Mouse (Mus musculus): ENCODE measurements around the gene Sgsm1. TPM values are rescaled to one million over a fixed set of nuclear protein-coding genes. Genes with fewer than 3 reads are reported as not detected.

Gene Sgsm1
- total RNA-seq, 2 experiments from 2014 or later = 0.52 to 1.1 TPM

DNA sequence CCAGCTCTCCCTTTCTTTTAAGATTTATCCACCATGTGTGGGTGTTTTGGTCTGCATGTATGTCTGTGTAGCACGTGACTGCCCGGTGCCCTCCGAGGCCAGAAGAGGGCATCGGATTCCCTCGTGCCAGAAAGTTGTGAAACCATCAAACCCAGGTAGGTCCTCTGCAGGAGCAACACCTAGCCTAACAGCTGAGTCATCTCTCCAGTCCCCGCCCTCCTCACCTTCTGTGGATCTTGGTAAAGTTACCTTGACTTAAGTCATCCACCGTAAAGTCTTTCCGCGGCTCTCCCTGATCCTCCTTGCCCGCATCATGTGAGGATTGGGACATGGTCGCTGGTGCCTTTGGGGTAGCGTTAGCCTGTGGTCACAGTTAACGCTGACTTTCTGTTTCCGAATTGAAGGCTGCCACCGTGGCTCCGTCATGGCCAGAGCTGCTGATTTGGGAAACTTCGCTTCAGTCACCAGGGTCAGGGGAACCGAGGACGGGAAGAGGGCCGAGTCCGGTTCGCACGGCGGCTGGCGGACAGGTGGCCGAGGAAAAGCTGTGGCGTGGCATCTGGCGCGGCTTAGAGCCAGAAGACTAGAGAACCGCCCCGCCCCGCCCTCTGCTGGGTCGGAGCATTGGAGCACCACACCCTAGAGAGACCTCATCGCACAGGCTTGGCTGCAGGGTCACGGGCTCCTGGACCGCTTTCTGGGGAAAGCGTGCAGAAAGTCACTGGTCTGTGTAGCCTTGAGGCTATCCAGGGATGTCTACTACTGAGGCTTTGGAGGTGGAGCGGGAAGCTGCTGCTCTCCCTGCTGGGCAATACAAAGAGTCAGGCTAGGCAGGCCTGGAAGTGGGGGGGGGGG lies 13.4 kb upstream of the Sgsm1 start:
- intact Hi-C loops (cut with DNase I) = no loop called here
- DNase-seq (ENCODE audit: low spot score) = peak; percentile 9

GRCm38 (mm10) chr5:113313998-113314397 lies 3.4 kb upstream of the Sgsm1 start:
- peak; percentile 23 for DNase-seq (ENCODE audit: low spot score)
- intact Hi-C loops (cut with DNase I) = no loop called here

- DNase-seq (ENCODE audit: low spot score) = no peak
- intact Hi-C loops (cut with DNase I) = loop anchor here (2.0 to 10.0 kb wide), 2 partner anchors 21 to 135 kb away; no protein-coding TSS in a partner anchor
Observed at GRCm38 (mm10) chr5:113309491-113310376, 852 bp downstream of the Sgsm1 start.

DNA sequence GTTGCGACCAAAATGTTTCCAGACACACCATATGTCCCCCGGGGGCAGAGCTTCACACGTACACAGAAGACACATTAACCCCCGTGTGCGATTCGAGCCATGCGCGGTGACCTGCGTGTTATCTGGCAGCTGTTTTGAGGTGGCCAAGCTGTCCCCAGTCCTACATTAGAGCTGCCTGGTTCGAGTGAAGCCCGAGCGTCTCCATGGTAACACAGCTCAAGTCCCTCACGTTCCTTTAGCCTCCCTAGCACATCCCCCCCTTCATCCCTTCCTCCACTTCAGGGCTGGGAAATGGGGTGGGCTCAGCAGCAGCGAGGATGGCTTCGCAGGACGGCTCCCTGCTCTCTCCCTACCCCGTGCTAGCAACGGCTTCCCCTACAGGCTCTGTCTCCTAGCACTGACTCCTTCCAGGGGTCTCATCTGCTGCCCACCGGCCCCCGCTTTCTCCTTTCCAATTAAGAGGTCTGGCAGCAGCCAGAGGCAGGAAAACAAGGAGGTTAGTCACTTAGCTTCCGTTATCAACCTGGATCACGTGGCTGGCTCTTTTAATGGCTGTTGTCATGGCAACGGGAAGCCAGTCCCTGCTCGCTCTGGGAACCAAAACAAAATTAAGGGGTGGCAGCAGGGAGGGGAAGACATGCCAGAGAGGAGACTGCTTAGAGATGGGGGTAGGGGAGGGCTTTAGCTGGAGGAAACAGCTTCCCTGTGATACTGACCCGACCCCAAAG lies 3.7 kb downstream of the Sgsm1 start:
- DNase-seq (ENCODE audit: low spot score) = no peak
- intact Hi-C loops (cut with DNase I) = loop anchor here (10.0 kb wide), 1 partner anchor 132 kb away; no protein-coding TSS in a partner anchor

- DNase-seq (ENCODE audit: low spot score) = no peak
- intact Hi-C loops (cut with DNase I) = loop anchor here (10.0 kb wide), 1 partner anchor 130 kb away; no protein-coding TSS in a partner anchor
Observed at GRCm38 (mm10) chr5:113304527-113304926, 6.1 kb downstream of the Sgsm1 start.

DNA sequence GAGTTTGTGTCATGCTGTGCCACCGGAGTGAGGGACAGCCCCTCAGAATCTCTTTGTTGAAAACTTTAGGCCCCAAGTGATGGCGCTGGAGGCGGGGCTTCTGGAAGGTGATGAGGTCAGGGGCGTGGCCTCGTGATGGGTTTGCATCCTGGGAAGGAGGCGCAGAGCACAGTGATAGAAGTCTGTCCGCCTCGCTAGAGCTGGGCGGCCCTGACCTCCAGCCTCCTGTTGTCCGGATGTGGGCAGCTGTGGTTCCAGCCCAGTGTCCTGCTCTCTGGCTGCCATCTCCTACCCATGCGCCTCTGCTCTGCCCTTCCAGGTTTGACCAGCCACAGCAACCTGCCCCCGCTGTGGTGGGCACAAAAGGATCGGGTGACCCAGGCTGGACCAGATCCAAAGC lies 8.7 kb downstream of the Sgsm1 start:
- intact Hi-C loops (cut with DNase I) = loop anchor here (10.0 kb wide), 1 partner anchor 127 kb away; no protein-coding TSS in a partner anchor
- no peak for DNase-seq (ENCODE audit: low spot score)

DNA sequence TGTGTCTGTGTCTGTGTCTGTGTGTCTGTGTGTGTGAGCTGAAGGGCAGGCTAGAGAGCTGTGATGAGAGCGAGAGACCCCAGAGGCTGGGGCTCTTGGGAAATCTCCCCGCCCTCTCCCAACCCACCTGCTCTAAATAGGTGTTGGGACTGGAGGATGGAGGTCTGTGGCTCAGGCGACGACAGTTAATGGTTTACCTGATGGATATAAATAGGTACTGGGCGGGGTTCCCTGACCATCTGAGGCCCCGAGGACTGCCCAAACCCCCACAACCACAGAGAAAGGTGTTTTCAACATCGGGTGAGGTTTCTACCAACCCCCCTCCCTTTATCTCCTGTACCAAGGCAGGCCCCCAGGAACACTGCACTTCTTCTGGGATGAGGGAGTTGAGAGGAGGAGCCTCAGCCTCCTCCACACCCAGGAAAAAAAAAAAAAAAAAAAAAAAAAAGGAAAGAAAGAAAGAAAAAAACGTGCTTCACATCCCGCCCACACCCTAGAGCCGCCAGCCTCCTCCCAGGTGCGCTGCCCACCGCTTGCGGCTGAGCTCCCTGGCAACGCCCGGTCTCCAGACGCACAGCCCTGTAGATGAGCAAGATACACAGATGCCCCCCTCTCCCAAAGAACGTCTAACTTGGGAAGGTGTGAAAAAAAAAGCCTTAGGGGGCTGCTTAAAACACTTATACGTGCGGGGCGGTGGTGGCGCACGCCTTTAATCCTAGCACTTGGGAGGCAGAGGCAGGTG lies 10.3 kb downstream of the Sgsm1 start:
- intact Hi-C loops (cut with DNase I) = loop anchor here (10.0 kb wide), 1 partner anchor 126 kb away; no protein-coding TSS in a partner anchor
- no peak for DNase-seq (ENCODE audit: low spot score)

DNA sequence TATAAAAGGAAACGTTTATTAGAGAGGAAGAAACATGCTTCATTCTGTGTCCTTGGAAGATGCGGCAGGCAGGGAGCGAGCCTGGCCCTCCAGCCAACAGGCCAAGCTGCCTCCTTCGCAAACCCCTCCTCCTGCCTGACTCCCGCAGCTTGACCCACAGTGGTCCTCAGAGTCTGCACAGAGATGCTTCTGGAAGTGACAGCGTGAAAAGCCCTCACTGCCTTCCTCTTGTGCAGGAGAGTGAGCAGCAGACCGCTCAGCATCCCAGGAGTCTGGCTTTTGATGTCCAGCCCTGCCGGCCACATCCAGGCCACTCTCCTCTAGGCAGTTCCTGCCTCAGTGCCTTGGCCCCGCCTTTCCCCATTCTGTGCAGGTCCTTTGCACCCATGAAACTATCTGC lies 11.2 kb downstream of the Sgsm1 start:
- no peak for DNase-seq (ENCODE audit: low spot score)
- intact Hi-C loops (cut with DNase I) = no loop called here

GRCm38 (mm10) chr5:113298826-113299225 lies 11.8 kb downstream of the Sgsm1 start:
- no peak for DNase-seq (ENCODE audit: low spot score)
- intact Hi-C loops (cut with DNase I) = no loop called here

- intact Hi-C loops (cut with DNase I) = no loop called here
- no peak for DNase-seq (ENCODE audit: low spot score)
Observed at GRCm38 (mm10) chr5:113298040-113298439, 12.5 kb downstream of the Sgsm1 start.

DNA sequence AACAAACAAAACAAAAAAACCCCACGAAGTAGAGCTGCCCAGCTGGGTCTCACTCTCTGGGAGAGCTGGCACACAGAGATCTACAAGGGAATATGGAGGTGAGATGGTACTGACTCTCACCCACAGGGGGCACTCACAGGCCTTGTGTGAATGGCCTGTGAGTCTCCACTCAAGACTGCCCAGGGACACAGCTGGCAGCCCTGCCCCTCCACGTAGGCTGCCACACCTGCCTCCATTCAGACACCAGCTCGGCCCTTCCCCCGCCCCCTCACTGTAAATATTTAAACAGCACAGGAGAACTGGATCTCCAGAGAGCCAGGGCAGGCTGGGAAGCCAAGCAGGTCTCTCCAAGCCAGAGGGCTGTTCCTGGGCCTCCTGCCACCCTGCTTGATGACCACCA lies 14.8 kb downstream of the Sgsm1 start:
- DNase-seq (ENCODE audit: low spot score) = no peak
- intact Hi-C loops (cut with DNase I) = no loop called here

GRCm38 (mm10) chr5:113294575-113294974 lies 16.0 kb downstream of the Sgsm1 start:
- DNase-seq (ENCODE audit: low spot score) = no peak
- intact Hi-C loops (cut with DNase I) = no loop called here

DNA sequence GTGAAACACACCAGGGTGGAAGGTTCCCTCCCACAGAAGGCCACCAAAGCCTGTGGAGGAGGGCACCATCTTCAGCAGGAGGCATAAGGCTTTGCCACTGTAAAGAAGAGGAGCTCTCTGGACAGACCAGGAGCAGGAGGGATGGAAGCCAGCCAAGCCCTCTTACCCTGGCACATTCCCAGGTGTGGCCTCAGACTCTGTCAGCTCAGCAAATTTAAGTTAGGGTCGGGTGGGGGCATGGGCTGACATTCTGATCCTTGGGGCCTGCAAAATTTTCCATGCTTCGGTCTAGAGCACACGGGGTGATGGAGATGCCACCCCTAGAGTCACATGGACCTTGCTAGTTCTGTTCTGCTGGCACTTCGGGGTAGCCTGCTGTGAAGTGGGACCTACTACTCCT lies 17.1 kb downstream of the Sgsm1 start:
- DNase-seq (ENCODE audit: low spot score) = no peak
- intact Hi-C loops (cut with DNase I) = no loop called here

- intact Hi-C loops (cut with DNase I) = no loop called here
- no peak for DNase-seq (ENCODE audit: low spot score)
Observed at GRCm38 (mm10) chr5:113292832-113293231, 17.8 kb downstream of the Sgsm1 start.

GRCm38 (mm10) chr5:113292179-113292578 lies 18.4 kb downstream of the Sgsm1 start:
- intact Hi-C loops (cut with DNase I) = no loop called here
- no peak for DNase-seq (ENCODE audit: low spot score)

GRCm38 (mm10) chr5:113291125-113291524 lies 19.5 kb downstream of the Sgsm1 start:
- DNase-seq (ENCODE audit: low spot score) = no peak
- intact Hi-C loops (cut with DNase I) = no loop called here

GRCm38 (mm10) chr5:113290149-113290548 lies 20.4 kb downstream of the Sgsm1 start:
- no peak for DNase-seq (ENCODE audit: low spot score)
- intact Hi-C loops (cut with DNase I) = no loop called here

DNA sequence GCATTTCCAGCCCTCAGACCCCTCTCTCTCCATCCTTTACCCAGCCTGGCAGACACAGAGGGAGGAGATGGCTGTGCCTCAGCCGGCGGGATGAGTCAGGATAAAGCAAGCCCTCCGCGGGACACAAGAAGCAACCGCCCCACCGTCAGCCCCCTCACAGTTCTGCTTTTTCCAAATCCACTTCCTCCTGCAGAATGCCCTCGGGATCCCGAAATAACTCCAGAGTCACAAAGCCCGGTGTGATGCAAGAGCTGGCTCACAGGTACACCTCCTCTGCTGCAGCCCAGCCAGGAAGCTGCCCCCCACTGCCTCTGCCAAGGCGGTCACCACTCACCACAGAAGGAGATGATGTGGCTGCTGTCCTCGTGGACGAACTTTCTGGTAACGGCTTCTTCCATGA lies 22.1 kb downstream of the Sgsm1 start:
- DNase-seq (ENCODE audit: low spot score) = no peak

GRCm38 (mm10) chr5:113287762-113288161 lies 22.8 kb downstream of the Sgsm1 start:
- intact Hi-C loops (cut with DNase I) = loop anchor here (2.0 kb wide), 1 partner anchor 21 kb away; no protein-coding TSS in a partner anchor
- no peak for DNase-seq (ENCODE audit: low spot score)

More for the DNA sequence above, 22.1 kb downstream of the Sgsm1 start:
- intact Hi-C loops (cut with DNase I) = loop anchor here (2.0 kb wide), 1 partner anchor 20 kb away; no protein-coding TSS in a partner anchor

Measured in heart, postnatal 25 days (tissue).